Mouse (Mus musculus): Measurements from ENCODE around the gene Zfyve27. TPM values are rescaled to one million over a fixed set of nuclear protein-coding genes. Genes with fewer than 3 reads are reported as not detected.

Gene Zfyve27
- polyA plus RNA-seq, 1 experiment from 2014 or later, result 53.3 TPM

GRCm38 (mm10) chr19:42144541-42145167, 19.1 kb upstream of the Zfyve27 start:
- Histone ChIP-seq H3K4me2 (replicated peaks) (no peak overlapping the region), H3K9ac (replicated peaks) (no peak overlapping the region), H3K36me3 (no peaks in the 10 kb centered on the region), H3K27ac (replicated peaks) (no peak overlapping the region), H3K4me3 (no peak overlapping the region), H3K4me1 (peaks cover 13% of the 10 kb centered on the region; the same call in 1 of the 2 replicates), H3K9me3 (no peaks in the 10 kb centered on the region), H3K27me3 (peaks cover 45% of the 10 kb centered on the region)
- no peak for ATAC-seq (ENCODE audit: low FRiP score, low read depth)
- 32% methylated on average over 8 of the region's 8 CpGs for WGBS

GRCm38 (mm10) chr19:42145210-42145609, 18.5 kb upstream of the Zfyve27 start:
- H3K9me3 ChIP-seq, result no peaks in the 10 kb centered on the region
- no peak overlapping the region for H3K27ac ChIP-seq (replicated peaks)
- ATAC-seq (ENCODE audit: low FRiP score, low read depth), result no peak
- H3K4me3 ChIP-seq, result no peak overlapping the region
- H3K36me3 ChIP-seq, result no peaks in the 10 kb centered on the region
- H3K4me2 ChIP-seq (replicated peaks), result no peak overlapping the region
- WGBS, result 68% methylated on average over 4 of the region's 4 CpGs
- peaks cover 13% of the 10 kb centered on the region; the same call in 1 of the 2 replicates for H3K4me1 ChIP-seq
- H3K9ac ChIP-seq (replicated peaks), result no peak overlapping the region
- H3K27me3 ChIP-seq, result peaks cover 46% of the 10 kb centered on the region

- Histone ChIP-seq H3K4me2 (replicated peaks) (no peak overlapping the region), H3K4me3 (no peak overlapping the region), H3K9ac (replicated peaks) (no peak overlapping the region), H3K27me3 (peaks cover 46% of the 10 kb centered on the region), H3K4me1 (peaks cover 13% of the 10 kb centered on the region; the same call in 1 of the 2 replicates), H3K9me3 (no peaks in the 10 kb centered on the region), H3K27ac (replicated peaks) (no peak overlapping the region), H3K36me3 (no peaks in the 10 kb centered on the region)
- no peak for ATAC-seq (ENCODE audit: low FRiP score, low read depth)
- WGBS, result 89% methylated on average over 2 of the region's 2 CpGs
Observed at GRCm38 (mm10) chr19:42145731-42146130, 18.0 kb upstream of the Zfyve27 start.

- H3K27me3 ChIP-seq, result peaks cover 46% of the 10 kb centered on the region
- WGBS, result 92% methylated on average over 9 of the region's 9 CpGs
- peaks cover 13% of the 10 kb centered on the region; the same call in 1 of the 2 replicates for H3K4me1 ChIP-seq
- no peak for ATAC-seq (ENCODE audit: low FRiP score, low read depth)
- H3K27ac ChIP-seq (replicated peaks), result no peak overlapping the region
- no peaks in the 10 kb centered on the region for H3K36me3 ChIP-seq
- H3K9ac ChIP-seq (replicated peaks), result peak overlapping the region; percentile 69; the same call in 1 of the 2 replicates
- H3K4me2 ChIP-seq (replicated peaks), result peak overlapping the region; percentile 65; the same call in 1 of the 2 replicates
- H3K9me3 ChIP-seq, result no peaks in the 10 kb centered on the region
- peak overlapping the region; percentile 56 for H3K4me3 ChIP-seq
Observed at GRCm38 (mm10) chr19:42146276-42147010, 17.3 kb upstream of the Zfyve27 start.

- peaks cover 13% of the 10 kb centered on the region; the same call in 1 of the 2 replicates for H3K4me1 ChIP-seq
- no peaks in the 10 kb centered on the region for H3K9me3 ChIP-seq
- no peaks in the 10 kb centered on the region for H3K36me3 ChIP-seq
- 1% methylated on average over 19 of the region's 57 CpGs for WGBS
- H3K4me2 ChIP-seq (replicated peaks), result peak within 1 kb of the TSS; percentile 65
- peaks cover 46% of the 10 kb centered on the region for H3K27me3 ChIP-seq
- peak within 1 kb of the TSS; percentile 69 for H3K9ac ChIP-seq (replicated peaks)
- H3K4me3 ChIP-seq, result peak within 1 kb of the TSS; percentile 56
- H3K27ac ChIP-seq (replicated peaks), result no peak within 1 kb of the TSS
- ATAC-seq (ENCODE audit: low FRiP score, low read depth), result peak; percentile 53; the same call in 1 of the 2 replicates
Observed at GRCm38 (mm10) chr19:42147170-42147768, 16.5 kb upstream of the Zfyve27 start, which contains the start of gene Marveld1. Gene Marveld1 (plus strand): TSS chr19:42147400.

DNA sequence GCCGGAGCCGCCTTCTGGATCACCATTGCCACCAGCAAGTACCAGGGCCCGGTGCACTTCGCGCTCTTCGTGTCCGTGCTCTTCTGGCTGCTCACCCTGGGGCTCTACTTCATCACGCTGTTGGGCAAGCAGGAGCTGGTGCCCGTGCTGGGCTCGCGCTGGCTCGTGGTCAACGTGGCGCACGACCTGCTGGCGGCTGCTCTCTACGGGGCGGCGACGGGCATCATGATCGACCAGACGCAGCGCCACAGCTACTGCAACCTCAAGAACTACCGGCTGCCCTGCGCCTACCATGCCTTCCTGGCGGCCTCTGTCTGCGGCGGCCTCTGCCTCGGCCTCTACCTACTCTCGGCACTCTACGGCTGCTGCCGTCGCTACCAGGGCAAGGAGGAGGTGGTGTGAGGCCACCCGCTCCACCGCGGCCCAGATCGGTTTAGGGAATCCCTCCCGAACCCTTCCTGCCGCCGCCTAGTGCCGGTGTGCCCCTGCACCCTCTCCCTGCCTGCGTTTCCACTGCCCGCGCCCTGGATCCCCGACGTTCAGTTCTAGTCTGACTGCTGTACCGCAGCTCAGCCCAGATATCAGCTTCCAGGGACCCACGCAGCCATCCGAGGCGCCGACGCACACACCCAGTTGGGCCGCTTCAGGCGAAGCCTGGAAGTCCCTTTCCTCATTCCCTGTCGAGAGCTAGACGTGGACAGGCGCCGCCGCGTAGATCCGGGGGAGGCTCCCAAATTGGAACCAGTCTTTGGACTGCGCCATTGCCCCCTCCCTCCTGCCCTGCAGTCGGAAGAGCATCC, 15.8 kb upstream of the Zfyve27 start:
- peaks cover 50% of the 10 kb centered on the region for H3K27me3 ChIP-seq
- peak; percentile 48; the same call in 1 of the 2 replicates for ATAC-seq (ENCODE audit: low FRiP score, low read depth)
- under 1% methylated on average over 63 of the region's 63 CpGs for WGBS
- no peaks in the 10 kb centered on the region for H3K36me3 ChIP-seq
- peak overlapping the region; percentile 69 for H3K9ac ChIP-seq (replicated peaks)
- no peaks in the 10 kb centered on the region for H3K9me3 ChIP-seq
- peak overlapping the region; percentile 65 for H3K4me2 ChIP-seq (replicated peaks)
- peak overlapping the region; percentile 56 for H3K4me3 ChIP-seq
- H3K27ac ChIP-seq (replicated peaks), result no peak overlapping the region
- H3K4me1 ChIP-seq, result peaks cover 13% of the 10 kb centered on the region; the same call in 1 of the 2 replicates

GRCm38 (mm10) chr19:42148569-42148860, 15.2 kb upstream of the Zfyve27 start:
- peak overlapping the region; percentile 65 for H3K4me2 ChIP-seq (replicated peaks)
- H3K9ac ChIP-seq (replicated peaks), result peak overlapping the region; percentile 69; the same call in 1 of the 2 replicates
- H3K9me3 ChIP-seq, result no peaks in the 10 kb centered on the region
- no peak overlapping the region for H3K27ac ChIP-seq (replicated peaks)
- peaks cover 51% of the 10 kb centered on the region for H3K27me3 ChIP-seq
- H3K4me3 ChIP-seq, result peak overlapping the region; percentile 56
- no peak for ATAC-seq (ENCODE audit: low FRiP score, low read depth)
- H3K4me1 ChIP-seq, result peaks cover 13% of the 10 kb centered on the region; the same call in 1 of the 2 replicates
- no peaks in the 10 kb centered on the region for H3K36me3 ChIP-seq
- 26% methylated on average over 7 of the region's 7 CpGs for WGBS

DNA sequence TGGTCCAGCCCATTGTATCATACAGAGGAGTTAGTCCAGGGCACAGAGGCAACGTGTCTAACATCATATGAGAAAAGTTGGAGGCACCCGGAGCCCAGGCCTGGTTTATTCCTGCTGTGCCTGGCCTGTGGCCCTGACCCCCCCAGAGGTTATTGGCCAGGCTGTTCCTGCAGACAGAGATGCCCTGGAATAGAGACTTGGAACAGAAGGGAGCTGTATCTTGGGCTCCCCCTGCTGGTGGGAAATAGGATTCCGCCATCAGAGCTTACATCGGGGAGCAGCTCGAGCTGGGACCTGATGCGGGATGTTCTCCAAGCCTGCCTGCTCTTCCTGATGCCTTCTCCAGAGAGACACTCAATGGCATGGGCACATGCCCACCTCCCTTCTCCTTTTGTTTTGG, 11.8 kb upstream of the Zfyve27 start:
- Histone ChIP-seq H3K4me2 (replicated peaks) (no peak overlapping the region), H3K4me3 (no peak overlapping the region), H3K27me3 (peaks cover 28% of the 10 kb centered on the region), H3K36me3 (no peaks in the 10 kb centered on the region), H3K4me1 (peaks cover 12% of the 10 kb centered on the region; the same call in 1 of the 2 replicates), H3K27ac (replicated peaks) (no peak overlapping the region), H3K9me3 (no peaks in the 10 kb centered on the region), H3K9ac (replicated peaks) (no peak overlapping the region)
- ATAC-seq (ENCODE audit: low FRiP score, low read depth), result peak; percentile 45; the same call in 1 of the 2 replicates
- 4% methylated on average over 6 of the region's 6 CpGs for WGBS

DNA sequence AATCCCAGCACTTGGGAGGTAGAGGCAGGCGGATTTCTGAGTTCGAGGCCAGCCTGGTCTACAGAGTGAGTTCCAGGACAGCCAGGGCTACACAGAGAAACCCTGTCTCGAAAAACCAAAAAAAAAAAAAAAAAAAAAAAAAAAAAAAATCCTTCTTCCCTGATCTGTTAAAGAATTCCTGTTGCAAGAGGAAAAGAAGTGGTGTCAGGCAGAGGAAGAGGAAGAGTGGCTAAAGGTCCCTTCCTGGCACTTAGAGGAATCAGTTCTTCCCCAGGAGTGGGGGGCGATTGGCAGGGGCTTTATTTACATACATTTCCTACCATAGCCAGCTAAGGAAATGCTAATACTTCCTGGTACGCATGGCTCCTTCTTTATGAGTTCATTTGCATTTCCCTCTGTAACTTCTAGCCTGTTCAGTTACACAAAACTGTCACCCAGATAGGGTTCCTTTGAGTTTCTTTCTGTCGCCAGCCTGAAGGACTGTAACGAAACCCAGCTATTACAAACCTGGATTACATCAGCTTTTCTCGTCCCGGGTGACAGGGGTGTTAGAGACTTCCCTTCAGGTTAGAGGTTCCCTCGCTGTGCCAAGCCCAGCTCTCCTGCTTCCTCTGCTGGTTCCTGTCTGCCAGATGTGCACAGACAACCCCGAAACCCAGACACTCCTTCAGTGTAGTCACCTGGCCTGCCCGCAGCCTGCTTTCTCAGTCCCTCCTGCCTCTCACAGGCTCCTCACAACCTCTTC, 6.1 kb upstream of the Zfyve27 start:
- Histone ChIP-seq H3K9me3 (no peaks in the 10 kb centered on the region), H3K9ac (replicated peaks) (no peak overlapping the region), H3K36me3 (no peaks in the 10 kb centered on the region), H3K27ac (replicated peaks) (peak overlapping the region; percentile 46; the same call in 1 of the 2 replicates), H3K27me3 (peaks cover 4% of the 10 kb centered on the region; the same call in 1 of the 2 replicates), H3K4me3 (no peak overlapping the region), H3K4me1 (no peaks in the 10 kb centered on the region), H3K4me2 (replicated peaks) (no peak overlapping the region)
- WGBS, result 71% methylated on average over 12 of the region's 12 CpGs
- no peak for ATAC-seq (ENCODE audit: low FRiP score, low read depth)

GRCm38 (mm10) chr19:42158246-42159017, 5.3 kb upstream of the Zfyve27 start:
- H3K27me3 ChIP-seq, result no peaks in the 10 kb centered on the region
- no peaks in the 10 kb centered on the region for H3K4me1 ChIP-seq
- no peak overlapping the region for H3K9ac ChIP-seq (replicated peaks)
- H3K4me3 ChIP-seq, result no peak overlapping the region
- peak overlapping the region; percentile 46; the same call in 1 of the 2 replicates for H3K27ac ChIP-seq (replicated peaks)
- no peak overlapping the region for H3K4me2 ChIP-seq (replicated peaks)
- ATAC-seq (ENCODE audit: low FRiP score, low read depth), result no peak
- WGBS, result 68% methylated on average over 13 of the region's 13 CpGs
- H3K36me3 ChIP-seq, result no peaks in the 10 kb centered on the region
- no peaks in the 10 kb centered on the region for H3K9me3 ChIP-seq

Measured in midbrain, embryonic 12.5 days (tissue).